Mouse (Mus musculus) lung, embryonic 15.5 days (tissue): ENCODE measurements at regions not wholly inside any gene's neighbourhood (a gene's known extent, or its start where the extent isn't known, plus 50 kb on each side); places are given as distances from the start of the nearest gene placed in this dataset.
A peak's percentile ranks its signal among the peaks of the same experiment; 100 is the strongest.

Experiments
- ATAC-seq: fragments of 200-750 bp; cut with Nextera tagmentation; 2 replicates; pipeline ENCODE4 v1.8.0; 2017; ENCODE audit warnings: moderate number of reproducible peaks, borderline replicate concordance; ENCODE audit not compliant: low FRiP score, low TSS enrichment; ENCODE audit errors: extremely low read depth
- H3K27ac ChIP-seq: fragments of 300-500 bp; sonication (generic); 2 replicates; pipeline ENCODE4 v1.5.1; 2015; ENCODE audit warnings: moderate library complexity, mild to moderate bottlenecking, inconsistent platforms
- H3K27me3 ChIP-seq: fragments of 300-500 bp; sonication (generic); 2 replicates; pipeline ENCODE4 v1.6.1; 2015; ENCODE audit warnings: inconsistent platforms
- H3K36me3 ChIP-seq: fragments of 300-500 bp; sonication (generic); 2 replicates; pipeline ENCODE4 v1.6.1; 2015; ENCODE audit warnings: inconsistent platforms
- H3K4me1 ChIP-seq: fragments of 300-500 bp; sonication (generic); 2 replicates; pipeline ENCODE4 v1.6.1; 2015; ENCODE audit warnings: inconsistent platforms
- H3K4me2 ChIP-seq: fragments of 300-500 bp; sonication (generic); 2 replicates; pipeline ENCODE4 v1.6.1; 2015; ENCODE audit warnings: inconsistent platforms, mild to moderate bottlenecking, moderate library complexity
- H3K4me3 ChIP-seq: fragments of 300-500 bp; sonication (generic); 2 replicates; pipeline ENCODE4 v1.5.1; 2015; ENCODE audit warnings: mild to moderate bottlenecking, inconsistent platforms
- H3K9ac ChIP-seq: fragments of 300-500 bp; sonication (generic); 2 replicates; pipeline ENCODE4 v1.6.1; 2015; ENCODE audit warnings: inconsistent platforms
- H3K9me3 ChIP-seq: fragments of 300-500 bp; sonication (generic); 2 replicates; pipeline ENCODE4 v1.6.1; 2016; ENCODE audit warnings: inconsistent platforms
- WGBS: fragments of 180-500 bp; shearing (Covaris S2); methylation state at CpG from one replicate; pipeline ENCODE4 v1.1.7; 2015; 5-methylcytosine and 5-hydroxymethylcytosine counted together

DNA sequence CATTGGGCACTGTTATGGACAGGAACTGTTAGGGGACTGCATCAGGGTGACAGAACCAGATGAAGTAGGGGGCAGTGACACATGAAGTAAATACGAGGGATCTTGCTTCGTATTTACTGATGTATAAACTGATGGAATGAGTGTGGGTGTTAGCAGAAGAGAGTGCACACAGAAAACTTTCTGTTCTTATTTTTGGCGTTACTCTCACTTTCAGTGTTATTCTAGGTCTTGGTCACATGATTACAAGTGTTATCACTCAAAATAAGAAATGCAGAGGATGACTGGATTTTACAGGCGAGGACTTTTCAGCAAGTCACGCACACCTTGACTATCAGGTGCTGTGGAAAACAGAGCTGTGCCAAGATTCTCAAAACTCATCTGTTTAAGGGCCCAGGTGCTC is 185.6 kb upstream of the Arhgap24 start:
- Histone ChIP-seq H3K9ac (no peak overlapping the region), H3K9me3 (no peaks in the 10 kb centered on the region), H3K27ac (no peak overlapping the region), H3K27me3 (no peaks in the 10 kb centered on the region), H3K4me2 (no peak overlapping the region), H3K4me3 (no peak overlapping the region), H3K4me1 (no peaks in the 10 kb centered on the region), H3K36me3 (no peaks in the 10 kb centered on the region)
- no peak for ATAC-seq
- WGBS: 75% methylated on average over 5 of the region's 5 CpGs

DNA sequence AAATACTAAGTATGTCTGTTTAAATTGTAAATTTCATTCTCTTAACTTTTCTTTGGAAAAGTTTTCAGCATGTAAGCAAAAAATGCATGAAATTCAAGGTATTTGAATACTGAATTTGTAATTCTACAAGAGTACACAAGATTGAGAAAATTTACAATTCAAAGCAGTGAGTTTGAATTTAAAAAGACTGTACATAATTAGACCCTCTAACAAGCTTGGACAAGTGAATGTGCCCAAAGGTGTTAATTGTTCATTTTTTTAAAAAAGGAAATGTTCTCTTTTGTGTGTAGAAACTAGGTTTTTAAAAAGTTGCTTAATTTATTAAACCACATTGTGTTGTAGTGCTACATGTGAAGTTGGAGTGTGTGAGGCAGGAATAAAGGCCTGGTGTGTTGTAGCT is 174.9 kb upstream of the Arhgap24 start:
- no peaks in the 10 kb centered on the region for H3K27me3 ChIP-seq
- H3K4me2 ChIP-seq: no peak overlapping the region
- H3K9ac ChIP-seq: no peak overlapping the region
- no peaks in the 10 kb centered on the region for H3K36me3 ChIP-seq
- H3K4me3 ChIP-seq: no peak overlapping the region
- H3K27ac ChIP-seq: no peak overlapping the region
- no peak for ATAC-seq
- H3K4me1 ChIP-seq: no peaks in the 10 kb centered on the region
- H3K9me3 ChIP-seq: no peaks in the 10 kb centered on the region

DNA sequence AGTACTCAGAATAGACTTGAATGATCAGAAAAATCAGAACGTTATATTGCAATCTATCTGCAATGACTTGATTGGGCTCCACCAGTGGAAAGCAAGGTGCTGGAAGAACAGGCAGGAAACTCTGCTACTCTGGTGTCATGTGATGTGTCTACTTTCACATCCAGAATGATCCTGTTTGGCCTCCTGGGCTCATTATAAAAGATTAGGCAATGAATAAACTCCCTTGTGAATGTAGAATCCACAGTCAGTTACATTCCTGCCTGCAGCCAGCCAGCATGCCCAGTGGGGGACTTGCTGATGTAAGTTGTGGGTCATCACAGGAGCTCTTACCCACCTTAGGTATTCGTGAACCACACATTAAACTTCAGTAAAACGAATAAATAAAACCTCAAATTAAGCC is 174.5 kb upstream of the Arhgap24 start:
- Histone ChIP-seq H3K4me1 (no peaks in the 10 kb centered on the region), H3K9me3 (no peaks in the 10 kb centered on the region), H3K36me3 (no peaks in the 10 kb centered on the region), H3K27ac (no peak overlapping the region), H3K4me3 (no peak overlapping the region), H3K4me2 (no peak overlapping the region), H3K27me3 (no peaks in the 10 kb centered on the region), H3K9ac (no peak overlapping the region)
- no peak for ATAC-seq
- 73% methylated on average over 3 of the region's 3 CpGs for WGBS

DNA sequence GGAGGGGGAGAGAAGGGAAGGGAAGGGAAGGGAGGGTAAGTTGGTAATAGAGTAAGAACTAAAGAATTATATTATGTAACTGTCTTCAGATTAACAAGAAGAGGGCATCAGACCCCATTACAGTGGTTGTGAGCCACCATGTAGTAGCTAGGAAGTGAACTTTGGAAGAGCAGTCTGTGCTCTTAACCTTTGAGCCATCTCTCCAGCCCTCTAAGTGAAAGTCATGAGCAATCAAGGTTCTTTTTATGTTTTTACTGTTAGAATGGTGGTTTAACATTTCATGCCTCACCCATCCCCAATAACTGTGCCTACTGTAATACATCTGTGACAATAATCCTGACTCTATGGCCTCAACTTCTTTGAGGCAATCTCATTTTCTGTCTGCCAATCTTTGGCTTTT is 169.6 kb upstream of the Arhgap24 start:
- no peaks in the 10 kb centered on the region for H3K36me3 ChIP-seq
- no peak overlapping the region for H3K4me2 ChIP-seq
- no peak overlapping the region for H3K27ac ChIP-seq
- no peaks in the 10 kb centered on the region for H3K4me1 ChIP-seq
- no peaks in the 10 kb centered on the region for H3K27me3 ChIP-seq
- no peak overlapping the region for H3K4me3 ChIP-seq
- H3K9me3 ChIP-seq: no peaks in the 10 kb centered on the region
- H3K9ac ChIP-seq: no peak overlapping the region
- no peak for ATAC-seq

DNA sequence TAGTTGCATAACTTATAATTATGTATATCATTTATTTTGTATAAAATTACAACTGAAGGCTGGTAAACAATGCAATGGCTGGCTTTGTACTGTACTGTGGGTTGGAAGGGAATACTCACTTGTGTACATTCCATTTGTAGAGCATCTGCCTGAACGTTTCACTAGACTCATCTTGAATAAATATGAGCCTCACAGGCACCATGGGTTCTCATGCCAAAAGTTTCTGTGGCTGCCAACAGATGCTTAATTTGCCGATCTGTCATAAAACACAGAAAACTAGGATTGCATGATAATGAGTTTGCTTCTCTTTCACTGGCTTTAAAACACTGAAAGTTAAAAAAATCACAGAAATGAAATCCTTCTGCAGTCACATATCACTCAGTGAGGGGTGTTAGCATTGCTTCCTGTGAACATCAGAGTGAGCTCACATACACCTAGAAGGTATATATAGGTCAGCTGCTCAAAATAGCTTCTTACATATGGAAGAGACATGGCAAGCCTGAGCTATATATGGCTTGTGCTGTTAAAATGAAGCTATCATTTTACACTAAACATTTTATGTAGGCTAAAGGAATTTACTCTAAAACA is 152.9 kb upstream of the Arhgap24 start:
- no peak overlapping the region for H3K4me2 ChIP-seq
- no peaks in the 10 kb centered on the region for H3K27me3 ChIP-seq
- no peak for ATAC-seq
- no peak overlapping the region for H3K9ac ChIP-seq
- H3K27ac ChIP-seq: no peak overlapping the region
- no peak overlapping the region for H3K4me3 ChIP-seq
- no peaks in the 10 kb centered on the region for H3K9me3 ChIP-seq
- no peaks in the 10 kb centered on the region for H3K4me1 ChIP-seq
- 35% methylated on average over 2 of the region's 2 CpGs for WGBS
- H3K36me3 ChIP-seq: no peaks in the 10 kb centered on the region

DNA sequence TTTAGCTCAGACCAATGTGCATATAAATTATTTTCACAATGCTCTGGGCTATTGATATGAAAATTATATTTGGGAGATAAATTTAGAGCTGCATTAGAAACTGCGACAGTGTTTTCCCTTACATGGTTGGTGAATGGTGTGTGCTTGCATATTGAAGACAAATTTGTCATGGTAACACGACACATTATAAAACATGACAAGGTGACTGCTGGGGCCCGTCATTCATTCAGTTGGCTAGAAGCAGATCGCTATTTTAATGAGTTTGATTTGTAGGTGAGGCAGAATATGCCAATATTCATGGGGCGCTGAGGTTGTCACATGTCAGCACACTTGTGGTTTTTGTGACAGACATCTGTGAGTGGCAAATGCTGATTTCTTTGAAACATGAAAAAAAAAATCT is 147.3 kb upstream of the Arhgap24 start:
- Histone ChIP-seq H3K27me3 (no peaks in the 10 kb centered on the region), H3K4me2 (no peak overlapping the region), H3K4me1 (no peaks in the 10 kb centered on the region), H3K36me3 (no peaks in the 10 kb centered on the region), H3K4me3 (no peak overlapping the region), H3K27ac (no peak overlapping the region), H3K9me3 (no peaks in the 10 kb centered on the region), H3K9ac (no peak overlapping the region)
- WGBS: 75% methylated on average over 5 of the region's 5 CpGs
- no peak for ATAC-seq

DNA sequence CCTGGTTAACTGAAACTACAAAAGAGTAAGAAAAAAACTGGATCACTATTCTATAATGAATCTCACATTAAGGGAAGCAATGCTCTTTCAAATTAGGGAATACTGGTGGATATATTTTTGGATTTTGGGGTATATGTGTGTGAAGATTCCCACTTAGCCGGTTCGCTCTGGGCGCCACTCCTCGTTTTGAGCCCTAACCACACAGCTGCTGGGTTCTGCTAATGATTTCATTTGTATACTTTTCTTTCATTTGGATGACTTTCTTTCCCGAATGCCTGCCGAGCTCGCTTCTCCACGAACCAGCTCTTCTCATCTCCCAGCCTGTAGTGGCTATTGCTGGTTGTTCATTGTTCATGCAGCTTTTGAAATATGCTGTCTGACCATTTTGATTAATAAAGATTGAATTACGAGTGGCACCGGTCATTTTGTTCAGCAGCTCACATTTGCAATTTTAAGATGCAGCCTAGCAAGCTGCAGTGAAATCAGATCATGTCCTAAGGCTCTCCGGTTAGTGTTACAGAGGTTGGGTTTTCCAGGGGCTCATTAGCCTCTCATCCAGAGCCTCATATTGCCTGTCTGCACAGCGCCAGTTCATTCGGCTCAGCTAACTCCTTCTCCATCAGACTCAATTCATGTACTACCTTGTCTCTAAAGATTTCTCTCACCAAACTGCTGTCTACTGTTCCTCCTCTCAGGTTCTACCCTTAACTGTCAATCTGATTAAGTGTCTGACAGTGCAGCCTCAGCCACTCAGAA is 146.6 kb upstream of the Arhgap24 start:
- no peak for ATAC-seq
- H3K4me3 ChIP-seq: no peak overlapping the region
- H3K4me2 ChIP-seq: no peak overlapping the region
- no peaks in the 10 kb centered on the region for H3K9me3 ChIP-seq
- no peaks in the 10 kb centered on the region for H3K4me1 ChIP-seq
- H3K36me3 ChIP-seq: no peaks in the 10 kb centered on the region
- H3K9ac ChIP-seq: no peak overlapping the region
- H3K27ac ChIP-seq: no peak overlapping the region
- no peaks in the 10 kb centered on the region for H3K27me3 ChIP-seq
- WGBS: 76% methylated on average over 13 of the region's 13 CpGs

DNA sequence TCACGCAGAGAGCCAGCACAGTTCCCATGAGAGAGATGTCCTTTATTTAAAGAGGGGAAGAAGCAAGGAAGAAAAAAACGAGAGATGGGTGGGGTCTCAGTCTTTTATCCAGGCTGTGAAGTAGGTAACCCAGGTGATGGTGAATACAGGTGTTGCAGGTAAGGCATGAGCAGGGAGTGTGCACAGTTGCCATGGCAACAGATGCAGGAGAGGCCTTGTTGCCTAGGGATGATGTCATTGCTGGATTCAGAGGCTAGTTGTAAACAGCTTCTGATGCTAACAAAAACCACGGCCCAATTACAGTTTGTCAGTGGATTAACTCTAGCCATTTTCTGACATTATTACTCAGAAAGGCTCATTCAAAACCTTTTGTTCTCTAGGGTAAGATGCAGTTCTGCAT is 114.7 kb upstream of the Arhgap24 start:
- Histone ChIP-seq H3K36me3 (no peaks in the 10 kb centered on the region), H3K27ac (no peak overlapping the region), H3K27me3 (no peaks in the 10 kb centered on the region), H3K9me3 (no peaks in the 10 kb centered on the region), H3K9ac (no peak overlapping the region), H3K4me3 (no peak overlapping the region), H3K4me2 (no peak overlapping the region), H3K4me1 (no peaks in the 10 kb centered on the region)
- no peak for ATAC-seq
- WGBS: 70% methylated on average over 3 of the region's 3 CpGs

DNA sequence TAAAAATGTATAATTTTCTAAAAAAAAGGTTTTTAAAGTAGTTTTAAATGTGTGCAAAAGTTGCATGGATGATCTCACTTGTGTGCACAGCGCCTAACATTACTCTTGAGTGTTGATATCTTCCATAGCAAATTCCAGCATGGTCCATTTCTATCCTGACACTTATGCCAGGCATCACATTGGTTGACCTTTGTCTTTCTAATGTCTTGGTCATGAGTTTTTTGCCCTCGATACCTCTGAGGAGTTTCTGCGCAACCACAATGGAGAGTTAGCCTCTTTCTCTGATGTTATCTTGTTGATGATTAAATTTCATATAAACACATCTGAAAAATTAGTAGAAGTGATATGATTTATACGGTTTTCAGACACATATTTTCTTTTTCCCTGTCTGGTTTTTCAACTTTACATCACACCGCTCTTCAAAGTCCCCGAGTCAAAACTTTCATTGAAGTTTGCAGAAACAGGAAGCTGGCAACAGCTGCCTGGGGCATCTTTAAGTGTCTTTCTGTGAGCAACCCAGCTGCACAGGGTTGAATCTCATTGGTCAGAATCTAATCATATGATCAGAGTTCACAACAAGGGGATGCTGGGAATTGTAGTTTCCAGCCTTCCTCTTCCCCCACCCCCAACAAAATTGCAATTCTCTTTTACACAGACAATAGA is 107.8 kb upstream of the Arhgap24 start:
- Histone ChIP-seq H3K9me3 (no peaks in the 10 kb centered on the region), H3K27ac (no peak overlapping the region), H3K4me1 (no peaks in the 10 kb centered on the region), H3K36me3 (no peaks in the 10 kb centered on the region), H3K4me2 (0 out of 2 replicates have a peak overlapping the region, but pooled peaks have one; percentile 17), H3K27me3 (no peaks in the 10 kb centered on the region), H3K9ac (no peak overlapping the region), H3K4me3 (no peak overlapping the region)
- WGBS: 56% methylated on average over 6 of the region's 6 CpGs
- ATAC-seq: peak; percentile 83; the same call in 1 of the 2 replicates

DNA sequence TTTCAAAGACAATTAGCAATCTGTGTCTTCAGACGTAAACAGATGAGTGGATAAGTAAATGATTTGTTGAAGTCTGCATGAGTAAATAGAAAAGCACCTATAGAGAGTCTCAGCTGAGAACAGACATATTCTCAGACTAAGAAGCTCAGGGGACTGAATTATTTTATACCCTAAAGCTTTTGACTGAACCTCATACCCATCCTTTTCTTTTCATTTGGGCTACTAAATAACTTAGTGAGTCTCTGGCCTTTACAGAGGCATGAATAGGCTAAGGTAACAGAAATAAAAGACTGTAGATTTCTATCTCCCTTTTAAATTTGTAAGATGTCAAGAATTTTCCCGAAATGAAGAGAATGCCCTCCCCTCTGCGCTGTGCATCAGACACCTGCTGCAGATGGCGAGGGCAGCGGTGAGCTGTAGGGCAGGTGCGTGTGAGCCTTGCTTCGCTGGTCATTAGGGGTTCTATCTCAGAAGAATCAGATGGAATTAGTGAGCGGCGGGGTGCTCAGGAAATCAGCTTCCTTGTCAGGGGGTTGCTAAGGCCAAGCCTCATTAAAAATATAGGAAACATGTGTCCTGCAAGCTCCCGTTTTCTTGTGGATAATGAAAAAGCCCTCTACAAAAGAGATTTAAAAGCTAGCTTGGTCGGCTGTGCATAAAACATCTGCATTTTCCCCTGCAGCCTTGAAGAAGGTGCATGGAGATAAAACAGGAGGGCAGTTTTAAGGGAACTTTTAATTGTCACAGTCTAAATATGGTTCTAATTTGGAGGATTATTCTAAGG is 107.0 kb upstream of the Arhgap24 start:
- Histone ChIP-seq H3K27ac (no peak overlapping the region), H3K4me1 (no peaks in the 10 kb centered on the region), H3K4me3 (no peak overlapping the region), H3K4me2 (no peak overlapping the region), H3K9ac (no peak overlapping the region), H3K27me3 (no peaks in the 10 kb centered on the region), H3K9me3 (no peaks in the 10 kb centered on the region), H3K36me3 (no peaks in the 10 kb centered on the region)
- ATAC-seq: no peak
- 67% methylated on average over 11 of the region's 11 CpGs for WGBS

DNA sequence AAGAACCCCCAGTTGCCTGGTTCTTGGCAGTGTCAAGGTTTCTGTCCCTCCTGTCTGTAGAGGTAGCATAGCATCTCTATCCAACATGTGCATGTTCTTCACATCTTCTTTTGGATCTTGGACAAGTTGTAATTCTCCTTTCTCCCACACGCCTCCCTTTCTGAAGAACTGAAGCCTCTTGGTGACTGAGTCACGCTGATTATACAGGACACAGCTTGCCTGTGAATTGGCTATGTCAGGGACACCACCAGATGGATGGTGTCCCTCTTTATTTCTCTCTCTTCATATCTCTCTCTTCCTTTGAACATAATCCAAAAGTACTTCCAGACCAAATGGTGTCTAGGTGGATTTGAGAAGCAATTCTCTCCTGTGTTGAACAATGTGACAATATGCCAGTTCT is 105.9 kb upstream of the Arhgap24 start:
- Histone ChIP-seq H3K27ac (no peak overlapping the region), H3K27me3 (no peaks in the 10 kb centered on the region), H3K36me3 (no peaks in the 10 kb centered on the region), H3K9me3 (no peaks in the 10 kb centered on the region), H3K9ac (no peak overlapping the region), H3K4me3 (no peak overlapping the region), H3K4me1 (no peaks in the 10 kb centered on the region), H3K4me2 (no peak overlapping the region)
- WGBS: 79% methylated on average over 2 of the region's 2 CpGs
- ATAC-seq: no peak

DNA sequence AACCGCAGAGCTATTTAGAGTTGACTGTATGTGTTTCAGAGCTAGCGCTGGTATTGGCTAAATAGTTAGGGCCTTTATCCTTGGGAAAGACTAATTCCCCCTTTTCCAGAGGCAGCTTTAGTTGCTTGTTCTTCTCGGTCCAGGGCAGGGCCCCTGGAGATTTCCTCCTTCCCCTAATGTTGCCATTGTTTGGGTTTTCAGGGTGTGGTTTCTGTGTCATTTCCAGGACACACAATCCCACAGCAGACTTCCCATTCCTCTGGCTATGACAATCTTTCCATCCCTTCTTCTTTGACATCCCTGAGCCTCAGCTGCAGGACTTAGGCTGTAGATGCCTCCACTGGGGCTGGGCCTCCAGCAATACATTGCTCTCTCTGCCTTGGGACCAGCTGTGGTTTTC is 87.2 kb upstream of the Arhgap24 start:
- Histone ChIP-seq H3K27ac (no peak overlapping the region), H3K4me2 (no peak overlapping the region), H3K9ac (no peak overlapping the region), H3K27me3 (no peaks in the 10 kb centered on the region), H3K4me1 (0 out of 2 replicates have a peak, but pooled peaks cover 9% of the 10 kb centered on the region), H3K4me3 (no peak overlapping the region), H3K36me3 (no peaks in the 10 kb centered on the region), H3K9me3 (no peaks in the 10 kb centered on the region)
- 76% methylated on average over 3 of the region's 3 CpGs for WGBS
- ATAC-seq: no peak
